Mouse (Mus musculus): Measurements from ENCODE around the gene Med20.
"Not testable (repeated sequence)": the region's sequence is repeated elsewhere in the genome, so short reads cannot be mapped to it uniquely, and the experiment has no call there.

Med20 gene

GRCm38 (mm10) chr17:47596839-47597164, 14.6 kb upstream of the Med20 start:
- no peak for DNase-seq (ENCODE audit: low read depth, low spot score)

GRCm38 (mm10) chr17:47597261-47597660, 14.1 kb upstream of the Med20 start:
- no peak for DNase-seq (ENCODE audit: low read depth, low spot score)

- no peak for DNase-seq (ENCODE audit: low read depth, low spot score)
Measured at GRCm38 (mm10) chr17:47597838-47598579, 13.4 kb upstream of the Med20 start.

GRCm38 (mm10) chr17:47598580-47599304, 12.6 kb upstream of the Med20 start:
- DNase-seq (ENCODE audit: low read depth, low spot score): not testable (repeated sequence)

GRCm38 (mm10) chr17:47599511-47600297, 11.7 kb upstream of the Med20 start:
- no peak for DNase-seq (ENCODE audit: low read depth, low spot score)

- no peak for DNase-seq (ENCODE audit: low read depth, low spot score)
Measured at GRCm38 (mm10) chr17:47600601-47601388, 10.6 kb upstream of the Med20 start.

GRCm38 (mm10) chr17:47601389-47601755, 10.0 kb upstream of the Med20 start:
- DNase-seq (ENCODE audit: low read depth, low spot score): no peak

GRCm38 (mm10) chr17:47602289-47602688, 9.1 kb upstream of the Med20 start:
- DNase-seq (ENCODE audit: low read depth, low spot score): no peak

GRCm38 (mm10) chr17:47606220-47606619, 5.2 kb upstream of the Med20 start:
- no peak for DNase-seq (ENCODE audit: low read depth, low spot score)

GRCm38 (mm10) chr17:47609182-47609581, 2.2 kb upstream of the Med20 start:
- DNase-seq (ENCODE audit: low read depth, low spot score): no peak

GRCm38 (mm10) chr17:47611661-47611982, 240 bp downstream of the Med20 start:
- no peak for DNase-seq (ENCODE audit: low read depth, low spot score)

- no peak for DNase-seq (ENCODE audit: low read depth, low spot score)
Measured at GRCm38 (mm10) chr17:47614018-47614417, 2.6 kb downstream of the Med20 start.

- DNase-seq (ENCODE audit: low read depth, low spot score): no peak
Measured at GRCm38 (mm10) chr17:47616119-47616518, 4.7 kb downstream of the Med20 start.

GRCm38 (mm10) chr17:47616652-47617051, 5.3 kb downstream of the Med20 start:
- no peak for DNase-seq (ENCODE audit: low read depth, low spot score)

GRCm38 (mm10) chr17:47617605-47618307, 6.4 kb downstream of the Med20 start:
- no peak for DNase-seq (ENCODE audit: low read depth, low spot score)

GRCm38 (mm10) chr17:47618556-47619311, 7.4 kb downstream of the Med20 start:
- no peak for DNase-seq (ENCODE audit: low read depth, low spot score)

GRCm38 (mm10) chr17:47622912-47623554, 11.7 kb downstream of the Med20 start:
- no peak for DNase-seq (ENCODE audit: low read depth, low spot score)

- DNase-seq (ENCODE audit: low read depth, low spot score): not testable (repeated sequence)
Measured at GRCm38 (mm10) chr17:47624572-47624971, 13.2 kb downstream of the Med20 start.

- no peak for DNase-seq (ENCODE audit: low read depth, low spot score)
Measured at GRCm38 (mm10) chr17:47625088-47625487, 13.7 kb downstream of the Med20 start.

GRCm38 (mm10) chr17:47626031-47626430, 14.6 kb downstream of the Med20 start:
- no peak for DNase-seq (ENCODE audit: low read depth, low spot score)
